Mouse (Mus musculus): ENCODE measurements at regions not wholly inside any gene's neighbourhood (a gene's known extent, or its start where the extent isn't known, plus 50 kb on each side); places are given as distances from the start of the nearest gene placed in this dataset.

DNA sequence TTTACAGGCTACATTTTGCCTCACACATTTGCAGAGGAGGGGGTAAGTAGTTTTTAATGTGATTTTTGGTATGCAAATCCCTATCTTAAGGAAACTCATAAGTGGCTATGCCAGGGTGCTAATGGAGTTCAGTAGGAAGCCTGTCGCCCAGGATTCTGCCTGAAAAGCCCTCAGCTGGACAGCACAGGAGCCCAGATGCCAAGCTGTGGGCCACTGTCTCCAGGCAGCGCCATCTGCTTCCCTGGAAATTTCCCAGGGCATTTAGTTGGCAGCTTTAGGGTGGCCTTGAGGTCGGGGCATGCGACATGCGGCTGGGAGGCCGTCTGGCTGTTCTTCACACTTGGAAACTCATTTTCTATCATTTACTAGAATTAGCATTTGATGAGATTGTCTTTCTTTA lies 127.3 kb upstream of the Prr30 start:
- 81% methylated on average over 6 of the region's 6 CpGs for WGBS
- no peaks in the 10 kb centered on the region for H3K36me3 ChIP-seq
- H3K9me3 ChIP-seq (replicated peaks), result no peaks in the 10 kb centered on the region
- no peak overlapping the region for H3K4me3 ChIP-seq
- no peak for DNase-seq (ENCODE audit: low spot score)
- no peaks in the 10 kb centered on the region for H3K27me3 ChIP-seq (ENCODE audit: low read depth, poor library complexity, severe bottlenecking)
- peaks cover 7% of the 10 kb centered on the region; the same call in 1 of the 2 replicates for H3K4me1 ChIP-seq
- H3K27ac ChIP-seq, result no peak overlapping the region

DNA sequence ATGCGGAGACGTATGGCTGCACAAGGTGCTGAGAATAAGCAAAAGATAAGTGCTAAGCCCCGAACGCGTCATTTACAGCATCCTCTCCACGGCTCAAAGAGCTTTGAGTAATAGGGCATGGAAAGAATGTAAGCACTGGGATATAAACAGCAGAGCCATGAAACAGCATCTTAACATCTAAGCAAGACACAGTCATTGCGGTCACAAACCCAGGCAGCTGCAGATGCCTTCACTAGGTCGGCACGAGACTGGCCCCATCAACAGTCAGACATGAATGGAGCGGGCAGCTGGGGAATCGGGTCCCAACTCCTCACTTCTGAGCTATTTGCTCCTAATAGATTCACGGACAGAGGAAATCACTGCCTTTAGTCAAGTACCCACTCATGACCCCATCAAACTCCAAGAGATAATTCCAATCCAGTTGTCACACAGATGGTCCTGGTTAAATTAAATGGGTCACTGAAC lies 126.4 kb upstream of the Prr30 start:
- Histone ChIP-seq H3K27me3 (ENCODE audit: low read depth, poor library complexity, severe bottlenecking) (no peaks in the 10 kb centered on the region), H3K4me3 (no peak overlapping the region), H3K4me1 (peaks cover 7% of the 10 kb centered on the region; the same call in 1 of the 2 replicates), H3K9me3 (replicated peaks) (no peaks in the 10 kb centered on the region), H3K36me3 (no peaks in the 10 kb centered on the region), H3K27ac (no peak overlapping the region)
- 44% methylated on average over 12 of the region's 12 CpGs for WGBS
- DNase-seq (ENCODE audit: low spot score), result no peak

DNA sequence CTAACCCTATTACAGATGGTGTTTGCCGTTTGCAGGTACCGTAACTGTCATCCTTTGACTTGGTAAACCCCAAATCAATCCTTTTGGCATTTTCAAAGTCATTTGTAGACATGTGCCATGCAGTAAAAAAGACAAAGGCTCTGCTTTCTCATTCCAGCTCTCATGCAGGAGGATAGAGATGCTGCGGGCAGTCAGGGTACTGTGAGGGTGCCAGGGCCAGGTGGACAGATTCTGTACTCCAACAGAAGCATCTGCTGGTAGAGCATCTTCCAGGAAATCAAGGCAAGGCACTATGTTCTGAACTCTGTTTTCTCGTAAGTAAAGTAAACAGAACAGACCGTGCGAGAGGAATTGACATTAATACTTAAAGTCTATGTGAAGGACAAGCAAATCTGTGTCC lies 123.2 kb upstream of the Prr30 start:
- H3K4me3 ChIP-seq, result no peak overlapping the region
- H3K27ac ChIP-seq, result no peak overlapping the region
- H3K36me3 ChIP-seq, result no peaks in the 10 kb centered on the region
- H3K9me3 ChIP-seq (replicated peaks), result no peaks in the 10 kb centered on the region
- no peak for DNase-seq (ENCODE audit: low spot score)
- WGBS, result 95% methylated on average over 6 of the region's 6 CpGs
- H3K27me3 ChIP-seq (ENCODE audit: low read depth, poor library complexity, severe bottlenecking), result no peaks in the 10 kb centered on the region
- H3K4me1 ChIP-seq, result peaks cover 7% of the 10 kb centered on the region; the same call in 1 of the 2 replicates

GRCm38 (mm10) chr14:101307920-101308319 lies 107.8 kb upstream of the Prr30 start:
- Histone ChIP-seq H3K4me1 (no peaks in the 10 kb centered on the region), H3K9me3 (replicated peaks) (no peaks in the 10 kb centered on the region), H3K36me3 (no peaks in the 10 kb centered on the region), H3K4me3 (no peak overlapping the region), H3K27ac (no peak overlapping the region), H3K27me3 (ENCODE audit: low read depth, poor library complexity, severe bottlenecking) (no peaks in the 10 kb centered on the region)
- DNase-seq (ENCODE audit: low spot score), result no peak

GRCm38 (mm10) chr14:101304487-101305032 lies 104.4 kb upstream of the Prr30 start:
- Histone ChIP-seq H3K27me3 (ENCODE audit: low read depth, poor library complexity, severe bottlenecking) (no peaks in the 10 kb centered on the region), H3K9me3 (replicated peaks) (no peaks in the 10 kb centered on the region), H3K27ac (no peak overlapping the region), H3K36me3 (no peaks in the 10 kb centered on the region), H3K4me3 (no peak overlapping the region), H3K4me1 (no peaks in the 10 kb centered on the region)
- DNase-seq (ENCODE audit: low spot score), result no peak
- WGBS, result 88% methylated on average over 4 of the region's 4 CpGs

DNA sequence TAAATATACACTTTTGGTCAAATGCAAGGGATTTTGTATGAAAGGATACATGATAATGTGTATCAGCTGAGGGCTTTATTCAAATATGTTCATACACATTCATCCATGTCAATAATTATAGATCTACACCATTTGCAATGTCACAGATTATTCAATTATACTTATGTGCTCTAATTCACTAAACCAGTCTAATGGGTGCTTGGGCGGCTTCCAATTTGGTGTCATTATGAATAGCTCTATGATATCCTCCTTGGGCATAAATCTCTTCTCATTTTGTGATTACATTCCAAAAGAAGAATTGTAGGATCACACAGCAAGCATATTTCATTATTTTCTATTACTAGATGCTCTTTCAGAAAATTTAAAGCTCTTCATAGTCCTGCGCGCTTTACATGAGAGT lies 97.7 kb upstream of the Prr30 start:
- whole genome bisulfite sequencing, result 95% methylated on average over 3 of the region's 3 CpGs
- H3K9me3 ChIP-seq (replicated peaks), result no peaks in the 10 kb centered on the region
- no peak overlapping the region for H3K4me3 ChIP-seq

DNA sequence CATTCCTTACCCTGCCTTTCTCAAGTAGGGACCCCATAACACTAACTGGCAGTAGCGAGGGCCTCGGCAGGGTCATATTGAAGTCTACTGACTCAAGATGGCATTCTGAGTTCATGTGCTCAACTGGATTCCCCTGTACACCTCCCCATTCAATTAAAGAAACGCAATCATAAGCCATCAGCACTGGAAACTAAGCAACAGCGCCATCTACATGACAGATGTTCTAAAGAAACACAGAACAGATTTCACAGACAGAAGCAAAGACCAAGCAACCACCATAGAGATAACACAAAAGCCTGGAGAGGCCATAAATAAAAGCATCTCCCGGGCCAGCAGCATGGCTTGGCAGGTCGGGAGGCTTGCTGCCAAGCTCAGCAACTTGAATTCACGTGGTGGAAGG lies 94.6 kb upstream of the Prr30 start:
- H3K27ac ChIP-seq, result no peak overlapping the region
- no peak overlapping the region for H3K4me3 ChIP-seq
- DNase-seq (ENCODE audit: low spot score), result peak; percentile 32
- WGBS, result 29% methylated on average over 7 of the region's 7 CpGs
- no peaks in the 10 kb centered on the region for H3K36me3 ChIP-seq
- no peaks in the 10 kb centered on the region for H3K9me3 ChIP-seq (replicated peaks)
- 0 out of 2 replicates have a peak, but pooled peaks cover 4% of the 10 kb centered on the region for H3K4me1 ChIP-seq
- H3K27me3 ChIP-seq (ENCODE audit: low read depth, poor library complexity, severe bottlenecking), result no peaks in the 10 kb centered on the region

More for the DNA sequence above, 97.7 kb upstream of the Prr30 start:
- Histone ChIP-seq H3K27me3 (ENCODE audit: low read depth, poor library complexity, severe bottlenecking) (no peaks in the 10 kb centered on the region), H3K36me3 (no peaks in the 10 kb centered on the region), H3K4me1 (0 out of 2 replicates have a peak, but pooled peaks cover 4% of the 10 kb centered on the region), H3K27ac (no peak overlapping the region)
- DNase-seq (ENCODE audit: low spot score), result no peak

DNA sequence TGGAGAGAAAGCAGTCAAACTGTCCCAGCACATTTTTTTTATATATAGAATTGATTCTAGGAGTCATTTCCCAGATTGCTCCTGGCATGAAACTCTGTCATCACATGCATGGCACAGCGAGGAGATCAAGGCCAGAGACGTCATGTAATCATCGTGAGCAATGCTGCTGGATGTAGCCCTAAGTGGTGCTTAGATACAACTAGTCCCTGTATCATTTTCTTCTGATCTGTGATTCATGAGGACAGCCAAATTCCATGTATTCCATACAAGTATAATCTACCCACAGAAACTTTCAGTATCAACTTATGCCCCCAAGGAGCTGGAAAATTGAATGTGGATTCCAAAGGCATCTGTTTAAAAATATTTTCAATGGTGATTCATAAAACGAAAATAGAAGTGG lies 87.6 kb upstream of the Prr30 start:
- no peaks in the 10 kb centered on the region for H3K27me3 ChIP-seq (ENCODE audit: low read depth, poor library complexity, severe bottlenecking)
- 92% methylated on average over 4 of the region's 4 CpGs for WGBS
- no peak overlapping the region for H3K27ac ChIP-seq
- no peaks in the 10 kb centered on the region for H3K9me3 ChIP-seq (replicated peaks)
- DNase-seq (ENCODE audit: low spot score), result no peak
- H3K4me3 ChIP-seq, result no peak overlapping the region
- H3K4me1 ChIP-seq, result no peaks in the 10 kb centered on the region
- no peaks in the 10 kb centered on the region for H3K36me3 ChIP-seq

GRCm38 (mm10) chr14:101269048-101269789 lies 69.1 kb upstream of the Prr30 start:
- Histone ChIP-seq H3K36me3 (no peaks in the 10 kb centered on the region), H3K9me3 (replicated peaks) (no peaks in the 10 kb centered on the region), H3K4me3 (no peak overlapping the region), H3K27me3 (ENCODE audit: low read depth, poor library complexity, severe bottlenecking) (no peaks in the 10 kb centered on the region), H3K4me1 (peaks cover 13% of the 10 kb centered on the region), H3K27ac (no peak overlapping the region)
- no peak for DNase-seq (ENCODE audit: low spot score)
- WGBS, result 47% methylated on average over 4 of the region's 4 CpGs

- no peaks in the 10 kb centered on the region for H3K36me3 ChIP-seq
- no peaks in the 10 kb centered on the region for H3K27me3 ChIP-seq (ENCODE audit: low read depth, poor library complexity, severe bottlenecking)
- H3K9me3 ChIP-seq (replicated peaks), result no peaks in the 10 kb centered on the region
- DNase-seq (ENCODE audit: low spot score), result no peak
- WGBS, result 88% methylated on average over 2 of the region's 2 CpGs
- peaks cover 13% of the 10 kb centered on the region for H3K4me1 ChIP-seq
- peak overlapping the region; percentile 14; the same call in 1 of the 2 replicates for H3K27ac ChIP-seq
- no peak overlapping the region for H3K4me3 ChIP-seq
Observed at GRCm38 (mm10) chr14:101267536-101267935, 67.4 kb upstream of the Prr30 start.
